Mouse (Mus musculus) hindbrain, embryonic 14.5 days (tissue): ENCODE data around the gene Dhx16. TPM values are rescaled to one million over a fixed set of nuclear protein-coding genes. Genes with fewer than 3 reads are reported as not detected.

Source experiments
- ATAC-seq: fragments of 200-750 bp; cut with Nextera tagmentation; 2 replicates; pipeline ENCODE4 v1.8.0; 2017; ENCODE audit warnings: moderate number of reproducible peaks, mild to moderate bottlenecking, moderate TSS enrichment, moderate library complexity; ENCODE audit not compliant: low FRiP score
- DNase-seq: peaks from one replicate; pipeline ENCODE4 v3.0.0-alpha.2; 2015; ENCODE audit warnings: low spot score
- H3K27ac ChIP-seq: fragments of 300-500 bp; sonication (generic); 2 replicates; pipeline ENCODE4 v1.5.1; 2014; ENCODE audit warnings: mild to moderate bottlenecking, moderate library complexity
- H3K27me3 ChIP-seq: fragments of 300-500 bp; sonication (generic); 2 replicates; pipeline ENCODE4 v1.6.1; 2014; ENCODE audit warnings: mild to moderate bottlenecking, low read length, mixed read lengths; ENCODE audit not compliant: control insufficient read depth, insufficient read depth
- H3K36me3 ChIP-seq: fragments of 300-500 bp; sonication (generic); replicated peaks from 2 replicates; pipeline ENCODE4 v1.6.1; 2014; ENCODE audit not compliant: control insufficient read depth, insufficient read depth
- H3K4me1 ChIP-seq: fragments of 300-500 bp; sonication (generic); replicated peaks from 2 replicates; pipeline ENCODE4 v1.6.1; 2014; ENCODE audit warnings: antibody characterized with exemption, low read length, mixed read lengths; ENCODE audit not compliant: control insufficient read depth, insufficient read depth
- H3K4me2 ChIP-seq: fragments of 300-500 bp; sonication (generic); replicated peaks from 2 replicates; pipeline ENCODE4 v1.6.1; 2014; ENCODE audit warnings: mild to moderate bottlenecking, moderate library complexity
- H3K4me3 ChIP-seq: fragments of 300-500 bp; sonication (generic); replicated peaks from 2 replicates; pipeline ENCODE4 v1.5.1; 2014; ENCODE audit warnings: mild to moderate bottlenecking, low read length
- H3K9ac ChIP-seq: fragments of 300-500 bp; sonication (generic); 2 replicates; pipeline ENCODE4 v1.6.1; 2014
- H3K9me3 ChIP-seq: fragments of 300-500 bp; sonication (generic); 2 replicates; pipeline ENCODE4 v1.6.1; 2016; ENCODE audit warnings: low read length; ENCODE audit not compliant: control insufficient read depth
- WGBS: fragments of 180-500 bp; shearing (Covaris S2); extraction: QIAGEN DNeasy Blood & Tissue Kit; methylation state at CpG from one replicate; pipeline ENCODE4 v1.1.7; 2014; 5-methylcytosine and 5-hydroxymethylcytosine counted together
- polyA plus RNA-seq: library from polyadenylated mRNA; unstranded; fragments of >200 nt; fragmentation: Nextera tagmentation; extraction: Ambion mirVana; gene quantifications from 2 replicates; pipeline ENCODE4 v1.2.1, GENCODE M21; 2014

Dhx16 gene
- polyA plus RNA-seq: 25.8 and 29.0 TPM in 2 replicates

- Histone ChIP-seq H3K27ac (peak within 1 kb of the TSS; percentile 77), H3K27me3 (no peaks in the 10 kb centered on the region), H3K4me3 (peak within 1 kb of the TSS; percentile 96), H3K9me3 (no peaks in the 10 kb centered on the region), H3K9ac (peak within 1 kb of the TSS; percentile 86), H3K36me3 (peaks cover 54% of the 10 kb centered on the region), H3K4me1 (peaks cover 7% of the 10 kb centered on the region), H3K4me2 (peak within 1 kb of the TSS; percentile 82)
- peak; percentile 90 for ATAC-seq
- DNase-seq: peak; percentile 97
- 6% methylated on average over 66 of the region's 66 CpGs for WGBS
These were observed at the start of gene Dhx16 for GRCm38 (mm10) chr17:35879245-35880057. Dhx16 (plus strand) TSS chr17:35879819.

- no peak for DNase-seq
- WGBS: 67% methylated on average over 8 of the region's 8 CpGs
- 0 out of 2 replicates have a peak overlapping the region, but pooled peaks have one; percentile 33 for H3K9ac ChIP-seq
- ATAC-seq: no peak
- H3K27me3 ChIP-seq: no peaks in the 10 kb centered on the region
- no peak overlapping the region for H3K27ac ChIP-seq
- no peak overlapping the region for H3K4me3 ChIP-seq
- no peak overlapping the region for H3K4me2 ChIP-seq
- H3K4me1 ChIP-seq: peaks cover 31% of the 10 kb centered on the region
- H3K9me3 ChIP-seq: no peaks in the 10 kb centered on the region
- peaks cover 79% of the 10 kb centered on the region for H3K36me3 ChIP-seq
These were observed 47.0 kb upstream of the Dhx16 start for GRCm38 (mm10) chr17:35832400-35833238.

- 0 out of 2 replicates have a peak overlapping the region, but pooled peaks have one; percentile 83 for H3K4me2 ChIP-seq
- no peak for DNase-seq
- H3K4me3 ChIP-seq: 0 out of 2 replicates have a peak overlapping the region, but pooled peaks have one; percentile 84
- peaks cover 73% of the 10 kb centered on the region for H3K36me3 ChIP-seq
- H3K27ac ChIP-seq: no peak overlapping the region
- H3K4me1 ChIP-seq: peaks cover 31% of the 10 kb centered on the region
- H3K9ac ChIP-seq: 0 out of 2 replicates have a peak overlapping the region, but pooled peaks have one; percentile 33
- no peak for ATAC-seq
- no peaks in the 10 kb centered on the region for H3K27me3 ChIP-seq
- 30% methylated on average over 5 of the region's 5 CpGs for WGBS
- H3K9me3 ChIP-seq: no peaks in the 10 kb centered on the region
These were observed 46.3 kb upstream of the Dhx16 start for GRCm38 (mm10) chr17:35833239-35833751.

DNA sequence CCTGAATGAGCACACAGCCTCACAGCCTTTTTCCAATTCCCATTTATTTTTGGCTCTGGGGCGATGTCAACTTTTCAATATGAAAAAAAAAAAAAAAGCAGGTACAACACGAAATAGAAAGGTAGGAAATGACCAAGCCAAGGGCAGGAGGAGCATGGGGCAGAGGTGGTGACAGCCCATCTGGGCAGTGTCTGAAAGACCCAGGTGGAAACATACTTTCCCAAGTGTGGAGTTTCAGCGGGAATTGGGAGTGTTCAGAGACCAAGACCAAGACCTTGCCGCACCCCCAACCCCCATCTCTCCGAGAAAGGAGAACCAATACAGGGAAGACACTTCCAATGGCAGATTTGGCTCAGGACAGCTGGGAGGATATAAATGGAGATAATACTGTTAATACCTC lies 45.7 kb upstream of the Dhx16 start:
- peak overlapping the region; percentile 33; the same call in 1 of the 2 replicates for H3K9ac ChIP-seq
- H3K4me2 ChIP-seq: peak overlapping the region; percentile 83
- peak overlapping the region; percentile 84; the same call in 1 of the 2 replicates for H3K4me3 ChIP-seq
- peaks cover 67% of the 10 kb centered on the region for H3K36me3 ChIP-seq
- no peaks in the 10 kb centered on the region for H3K27me3 ChIP-seq
- 48% methylated on average over 5 of the region's 5 CpGs for WGBS
- ATAC-seq: no peak
- H3K9me3 ChIP-seq: no peaks in the 10 kb centered on the region
- DNase-seq: no peak
- H3K4me1 ChIP-seq: peaks cover 31% of the 10 kb centered on the region
- H3K27ac ChIP-seq: no peak overlapping the region; the same call in 1 of the 2 replicates

GRCm38 (mm10) chr17:35834696-35835422 lies 44.8 kb upstream of the Dhx16 start:
- Histone ChIP-seq H3K4me3 (peak overlapping the region; percentile 84), H3K27ac (no peak overlapping the region), H3K4me2 (peak overlapping the region; percentile 83), H3K9ac (peak overlapping the region; percentile 99), H3K4me1 (peaks cover 39% of the 10 kb centered on the region), H3K9me3 (no peaks in the 10 kb centered on the region), H3K27me3 (no peaks in the 10 kb centered on the region), H3K36me3 (peaks cover 65% of the 10 kb centered on the region)
- no peak for ATAC-seq
- 72% methylated on average over 26 of the region's 26 CpGs for whole genome bisulfite sequencing
- DNase-seq: no peak

DNA sequence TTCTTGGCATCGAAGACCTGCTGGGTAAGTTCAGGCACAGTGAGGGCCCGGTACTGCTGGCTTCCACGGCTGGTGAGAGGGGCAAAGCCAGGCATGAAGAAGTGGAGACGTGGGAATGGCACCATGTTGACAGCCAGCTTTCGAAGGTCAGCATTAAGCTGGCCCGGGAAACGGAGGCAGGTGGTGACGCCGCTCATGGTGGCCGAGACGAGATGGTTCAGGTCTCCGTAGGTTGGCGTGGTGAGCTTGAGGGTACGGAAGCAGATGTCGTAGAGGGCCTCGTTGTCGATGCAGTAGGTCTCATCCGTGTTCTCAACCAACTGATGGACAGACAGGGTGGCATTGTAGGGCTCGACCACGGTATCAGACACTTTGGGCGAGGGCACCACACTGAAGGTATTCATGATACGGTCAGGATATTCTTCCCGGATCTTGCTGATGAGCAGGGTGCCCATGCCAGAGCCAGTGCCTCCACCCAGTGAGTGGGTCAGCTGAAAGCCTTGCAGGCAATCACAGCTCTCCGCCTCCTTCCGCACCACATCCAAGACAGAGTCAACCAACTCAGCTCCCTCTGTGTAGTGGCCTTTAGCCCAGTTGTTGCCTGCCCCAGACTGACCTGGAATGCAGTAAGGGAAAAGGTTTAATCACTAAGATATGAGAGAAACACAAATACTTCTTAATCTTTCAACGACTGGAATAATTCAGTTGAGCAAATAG lies 44.0 kb upstream of the Dhx16 start:
- Histone ChIP-seq H3K4me2 (peak overlapping the region; percentile 83), H3K4me3 (peak overlapping the region; percentile 84), H3K27me3 (no peaks in the 10 kb centered on the region), H3K4me1 (peaks cover 42% of the 10 kb centered on the region), H3K9ac (peak overlapping the region; percentile 99), H3K27ac (no peak overlapping the region), H3K36me3 (peaks cover 61% of the 10 kb centered on the region), H3K9me3 (no peaks in the 10 kb centered on the region)
- DNase-seq (no peak), ATAC-seq (no peak)
- 74% methylated on average over 26 of the region's 26 CpGs for WGBS

GRCm38 (mm10) chr17:35836178-35836965 lies 43.2 kb upstream of the Dhx16 start:
- H3K4me3 ChIP-seq: peak overlapping the region; percentile 84
- H3K27ac ChIP-seq: peak overlapping the region; percentile 99
- peak overlapping the region; percentile 83 for H3K4me2 ChIP-seq
- no peaks in the 10 kb centered on the region for H3K9me3 ChIP-seq
- peak overlapping the region; percentile 99 for H3K9ac ChIP-seq
- WGBS: 8% methylated on average over 24 of the region's 24 CpGs
- ATAC-seq (no peak), DNase-seq (peak; percentile 94)
- H3K27me3 ChIP-seq: no peaks in the 10 kb centered on the region
- H3K36me3 ChIP-seq: peaks cover 53% of the 10 kb centered on the region
- H3K4me1 ChIP-seq: peaks cover 42% of the 10 kb centered on the region
